Mouse (Mus musculus) cerebellum, adult 9-11 months (tissue): ENCODE measurements at regions not wholly inside any gene's neighbourhood (a gene's known extent, or its start where the extent isn't known, plus 50 kb on each side); places are given as distances from the start of the nearest gene placed in this dataset.

ENCODE experiments used
- DNase-seq: peaks from one replicate; pipeline ENCODE4 v3.0.0; 2022

DNA sequence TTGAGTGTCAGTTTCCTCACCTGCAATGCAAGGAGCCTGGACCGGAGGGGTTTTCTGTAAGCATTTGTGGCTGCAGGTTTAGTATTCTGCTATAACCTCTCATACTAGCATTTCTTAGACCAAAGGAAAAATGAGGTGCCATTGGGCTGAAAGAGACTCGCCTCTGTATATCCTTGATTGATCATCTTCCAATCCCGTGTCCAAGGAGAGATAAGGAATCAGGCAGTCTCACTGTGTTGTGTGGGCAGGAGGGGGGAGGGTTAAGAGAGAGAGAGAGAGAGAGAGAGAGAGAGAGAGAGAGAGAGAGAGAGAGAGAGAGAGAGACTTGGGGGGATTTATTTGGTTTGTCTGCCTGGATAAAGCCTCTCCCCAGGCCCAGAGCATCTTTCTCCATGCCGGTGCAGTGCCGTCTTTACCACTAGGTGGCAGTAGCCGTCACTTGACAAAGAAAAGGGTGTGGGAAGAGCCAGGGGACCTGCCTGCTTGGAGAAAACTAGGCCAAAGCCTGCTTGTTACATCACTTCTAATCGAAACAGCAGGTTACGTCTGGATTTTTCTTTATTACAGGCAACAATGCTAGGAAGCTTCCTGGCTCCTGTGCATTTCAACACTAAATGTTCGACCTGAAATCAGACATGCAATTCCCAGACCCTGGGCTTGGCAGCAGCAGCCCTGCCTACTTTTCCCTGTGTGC is 56.1 kb upstream of the Ces5a start:
- peak; percentile 89 for DNase-seq

- DNase-seq, result no peak
Measured at GRCm38 (mm10) chr8:93592302-93592651, 56.6 kb upstream of the Ces5a start.

GRCm38 (mm10) chr8:93598613-93599121 is 63.0 kb upstream of the Ces5a start:
- no peak for DNase-seq

- no peak for DNase-seq
Measured at GRCm38 (mm10) chr8:93599306-93599705, 63.7 kb upstream of the Ces5a start.

DNA sequence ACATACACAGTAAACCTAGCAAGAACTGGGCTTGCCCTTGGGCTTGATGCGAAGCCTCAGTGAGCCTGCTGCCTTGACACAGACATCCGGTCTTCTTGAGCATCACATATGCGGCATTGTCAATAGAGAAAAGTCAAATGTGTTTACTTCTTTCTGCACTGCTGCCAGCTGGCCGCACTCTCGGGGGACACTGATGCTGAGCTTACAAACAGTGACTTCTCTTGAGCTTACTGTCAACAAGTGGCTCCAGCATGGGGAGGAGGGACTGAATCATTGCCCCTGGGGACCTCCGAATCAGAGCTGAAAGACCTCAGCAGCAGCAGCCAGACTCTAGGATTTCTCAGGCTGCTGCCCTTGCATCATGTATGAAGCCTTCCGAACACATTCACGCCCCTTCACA is 64.1 kb upstream of the Ces5a start:
- DNase-seq, result no peak

DNA sequence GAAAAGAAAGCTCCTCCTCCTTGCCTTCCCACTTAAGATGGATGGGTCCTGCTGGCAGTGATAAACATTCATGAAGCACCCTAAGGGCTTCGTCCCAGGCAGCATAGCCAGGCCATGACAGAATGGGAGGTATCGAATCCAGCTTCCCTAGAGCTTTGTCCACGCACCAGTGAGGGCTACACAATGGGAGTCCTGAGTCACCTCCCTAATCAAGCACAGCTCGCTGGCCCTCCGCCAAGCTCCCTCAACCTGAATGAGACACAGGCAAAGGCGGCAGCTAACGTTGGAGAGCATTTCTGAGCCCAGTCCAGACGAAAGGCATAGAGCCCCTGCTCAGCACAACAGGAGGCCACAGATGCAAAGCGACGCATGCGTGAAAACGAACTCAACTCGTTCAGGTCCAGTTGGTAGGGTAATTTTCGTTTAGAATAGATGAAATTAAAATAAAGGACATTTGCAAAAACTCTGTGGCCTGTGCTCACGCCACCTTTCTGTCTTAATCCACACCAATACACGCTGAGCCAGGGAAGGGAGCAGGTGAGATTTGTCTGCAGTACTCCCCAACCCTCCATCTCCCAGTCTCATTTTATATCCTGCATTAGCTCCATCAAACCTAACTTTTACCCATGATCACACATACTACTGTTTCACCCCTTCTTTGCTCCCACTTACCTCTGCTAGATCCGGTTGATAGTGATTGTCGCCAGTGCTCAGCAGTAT is 91.3 kb upstream of the Ces5a start:
- DNase-seq, result peak; percentile 75

- DNase-seq, result no peak
Measured at GRCm38 (mm10) chr8:93627626-93628025, 92.0 kb upstream of the Ces5a start.

DNA sequence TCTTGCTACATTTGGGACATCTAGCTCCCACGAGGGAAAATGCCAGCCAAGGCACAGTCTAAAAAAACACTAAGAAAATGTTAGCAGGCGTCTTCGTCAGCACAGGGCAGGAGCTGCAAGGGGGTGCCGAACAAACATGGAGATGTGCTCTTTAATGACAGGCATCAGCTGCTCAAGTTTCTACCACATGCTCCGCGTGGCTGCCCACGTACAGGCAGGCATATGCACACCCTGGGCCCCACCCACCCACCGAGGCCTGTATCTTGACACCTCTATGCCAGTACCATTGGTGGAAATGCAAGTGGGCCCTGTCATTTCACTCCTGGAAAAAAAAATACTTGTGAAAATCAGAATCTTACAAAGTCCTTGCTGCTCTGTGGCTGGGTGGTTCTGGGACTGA is 97.3 kb upstream of the Ces5a start:
- no peak for DNase-seq

- no peak for DNase-seq
Measured at GRCm38 (mm10) chr8:93642770-93643169, 107.1 kb upstream of the Ces5a start.

DNA sequence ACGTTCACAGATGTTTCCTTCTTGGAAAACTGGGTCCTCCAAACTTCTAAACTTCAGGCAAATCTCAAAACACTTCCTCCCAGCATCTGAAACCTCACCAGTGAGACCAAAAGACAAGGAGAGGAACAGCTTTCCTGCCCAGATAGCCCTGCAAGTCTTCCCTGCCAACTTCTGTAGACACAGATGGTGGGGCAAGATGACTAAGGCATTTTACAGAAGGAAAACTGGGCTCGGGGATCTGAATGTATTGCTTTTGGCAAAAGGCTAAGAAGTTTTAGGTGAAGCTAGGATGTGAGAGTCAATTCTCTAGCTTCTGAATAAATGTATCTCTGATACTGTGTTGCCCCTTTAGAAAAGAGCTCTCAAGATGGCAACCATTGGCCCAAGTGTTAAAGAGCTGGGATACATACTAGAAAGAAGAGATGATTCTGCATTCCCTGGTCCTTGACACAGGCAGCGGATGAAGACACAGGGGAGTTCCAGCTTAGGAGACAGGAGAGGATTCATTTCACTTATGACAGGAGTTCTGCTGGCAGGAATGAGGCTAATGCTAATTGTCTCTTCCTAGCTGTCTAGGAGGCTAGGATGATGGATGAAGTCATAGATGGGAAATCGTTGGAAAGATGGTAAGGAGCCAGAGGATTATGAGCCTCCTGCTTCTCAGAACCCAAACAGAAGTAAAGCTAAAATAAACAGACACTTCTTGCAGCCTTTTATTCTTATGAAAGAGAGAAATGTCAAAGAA is 108.0 kb upstream of the Ces5a start:
- no peak for DNase-seq

DNA sequence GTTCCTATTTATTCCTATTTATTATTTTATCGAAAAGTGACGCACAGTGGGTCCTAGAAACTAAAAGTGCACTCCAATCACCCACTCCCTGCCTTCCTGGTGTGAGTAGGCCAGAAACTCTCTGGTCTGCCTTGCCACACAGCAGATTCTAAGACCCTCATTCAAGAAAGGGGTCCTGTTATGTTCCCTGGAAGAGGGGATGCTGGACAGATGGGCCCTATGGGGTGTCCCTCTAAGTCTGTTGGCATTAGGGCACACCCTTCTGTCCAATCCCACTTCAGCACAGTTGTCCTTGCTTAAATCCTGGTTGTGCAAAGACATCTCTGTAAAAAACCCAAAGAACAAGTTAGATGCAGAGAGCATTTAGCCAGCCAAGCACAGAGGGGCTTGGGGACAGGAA is 117.8 kb upstream of the Ces5a start:
- peak; percentile 24 for DNase-seq

GRCm38 (mm10) chr8:93653913-93654705 is 118.5 kb upstream of the Ces5a start:
- peak; percentile 96 for DNase-seq

DNA sequence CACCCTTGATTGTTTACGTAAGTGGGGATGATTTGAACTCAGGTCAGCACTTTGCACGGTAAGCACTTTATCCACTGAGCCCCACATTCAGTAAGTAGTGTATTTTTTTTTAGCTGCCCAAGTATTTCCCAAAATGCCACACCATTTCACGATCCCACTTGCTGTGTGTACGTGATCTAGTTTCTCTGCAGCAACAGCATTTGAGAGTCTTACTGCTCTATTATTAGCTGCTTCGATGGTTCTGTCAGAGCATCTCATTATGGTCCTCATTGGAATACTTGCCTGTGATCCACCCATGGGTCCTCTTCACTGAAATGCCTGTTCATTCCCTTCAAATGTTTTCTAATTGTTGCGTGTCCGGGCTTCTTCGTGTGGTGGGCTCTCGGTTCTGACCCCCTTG is 120.1 kb upstream of the Ces5a start:
- no peak for DNase-seq

GRCm38 (mm10) chr8:93661739-93662138 is 126.1 kb upstream of the Ces5a start:
- peak; percentile 86 for DNase-seq

DNA sequence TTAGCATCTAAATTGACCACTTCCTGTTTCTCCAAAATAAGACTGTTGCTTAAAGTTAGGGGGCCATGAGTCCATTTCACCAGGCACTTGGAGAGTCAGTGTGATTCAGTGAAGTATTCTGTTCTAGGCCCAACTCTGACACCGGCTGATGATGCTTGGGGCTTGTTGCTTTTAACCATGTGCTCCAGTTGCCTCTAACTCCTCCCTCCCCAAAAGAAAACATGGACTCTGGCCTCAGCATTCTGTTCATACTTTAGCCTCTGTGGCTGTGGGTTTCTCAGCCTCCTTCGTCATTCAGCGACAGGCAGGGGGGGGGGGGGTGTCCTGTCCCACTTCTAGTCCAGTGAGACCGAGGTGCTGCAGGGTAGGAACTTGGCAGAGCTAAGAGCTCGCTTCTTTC is 126.6 kb upstream of the Ces5a start:
- DNase-seq, result no peak

GRCm38 (mm10) chr8:93663851-93664250 is 128.2 kb upstream of the Ces5a start:
- DNase-seq, result no peak

DNA sequence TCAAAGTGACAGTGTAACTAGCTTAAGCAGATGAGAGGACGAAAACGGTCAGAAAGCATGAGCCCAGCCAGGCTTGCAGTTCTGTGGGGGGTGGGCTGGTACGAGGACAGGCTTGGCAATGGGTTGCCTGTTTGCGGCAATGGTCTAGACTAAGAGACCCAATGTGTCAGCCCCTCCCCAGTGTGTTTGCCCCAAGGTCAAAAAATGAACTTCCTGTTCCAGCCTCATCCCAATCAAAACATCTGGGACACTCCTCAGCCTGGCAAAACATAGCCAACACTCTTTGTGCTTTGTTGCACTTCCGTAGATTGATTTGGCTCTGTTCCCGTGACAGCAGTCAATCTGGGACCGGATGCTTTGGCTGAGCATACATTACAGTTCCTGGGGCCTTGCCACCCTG is 132.7 kb upstream of the Ces5a start:
- DNase-seq, result no peak

- no peak for DNase-seq
Measured at GRCm38 (mm10) chr8:93674721-93675120, 135.0 kb upstream of the Gnao1 start.

DNA sequence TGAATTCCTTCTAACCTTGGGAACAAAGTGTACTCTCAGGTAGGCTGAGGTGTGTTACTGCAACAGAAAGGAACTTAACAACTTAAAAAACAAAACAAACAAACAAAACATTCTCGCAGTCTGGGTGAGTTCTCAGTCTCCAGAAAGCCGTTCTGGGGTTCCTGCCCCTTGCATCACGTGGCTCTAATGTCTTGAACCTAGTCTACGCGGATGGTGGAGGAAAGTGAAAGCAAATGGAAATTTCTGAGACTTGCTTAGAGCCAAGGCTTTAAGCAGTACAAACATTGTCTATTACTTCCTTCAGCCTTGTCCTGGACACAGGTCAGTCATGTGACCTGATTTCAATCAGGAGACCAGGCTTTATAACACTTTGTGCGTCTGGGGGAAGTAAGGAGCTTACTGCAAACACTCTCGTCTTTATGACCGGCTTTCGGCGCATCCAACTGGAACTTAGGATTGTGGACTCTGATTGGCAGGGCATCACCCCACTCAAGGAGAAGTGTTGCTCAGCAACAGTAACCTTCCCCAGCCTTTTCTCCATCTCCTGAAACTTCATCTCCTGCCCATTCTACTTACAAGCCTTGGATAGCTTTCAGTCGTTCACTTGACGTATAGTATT is 125.9 kb upstream of the Gnao1 start:
- DNase-seq, result no peak

DNA sequence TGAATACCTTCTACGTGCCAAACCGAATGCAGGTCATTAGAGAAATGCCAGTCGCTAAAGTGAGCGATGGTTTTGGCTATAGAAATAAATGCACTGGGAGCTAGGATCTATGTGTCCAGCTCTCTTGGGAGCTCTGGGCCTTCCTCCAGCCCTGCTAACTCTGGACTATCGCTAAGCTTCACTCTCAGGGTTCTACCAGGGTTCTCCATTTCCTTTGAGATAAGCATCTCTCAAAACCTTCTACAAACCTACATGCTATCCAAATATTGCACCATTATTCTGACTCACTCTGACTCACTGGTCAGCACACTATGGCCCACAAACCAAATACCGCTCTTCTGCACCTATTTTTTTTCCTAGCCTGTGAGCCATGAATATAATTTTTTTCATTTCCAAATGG is 125.4 kb upstream of the Gnao1 start:
- no peak for DNase-seq

DNA sequence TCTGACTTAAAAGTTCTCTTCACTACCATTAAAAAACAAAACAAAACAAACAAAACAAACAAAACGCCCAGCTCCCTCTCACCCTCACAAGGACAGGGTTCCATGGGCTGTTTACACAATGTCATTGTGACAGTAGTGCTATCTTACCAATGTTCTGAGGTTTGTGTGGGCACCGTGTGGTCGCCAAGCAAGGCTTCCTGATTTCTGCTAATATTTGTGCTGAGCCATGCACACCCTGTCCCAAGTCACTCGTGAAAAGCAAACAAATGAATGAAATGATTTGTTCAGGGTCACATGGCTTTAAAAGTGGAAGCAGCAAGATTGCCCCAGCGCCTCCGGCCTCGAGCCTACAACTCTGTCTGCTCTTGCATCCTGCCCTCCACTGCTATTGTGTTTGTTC is 120.9 kb upstream of the Gnao1 start:
- no peak for DNase-seq

DNA sequence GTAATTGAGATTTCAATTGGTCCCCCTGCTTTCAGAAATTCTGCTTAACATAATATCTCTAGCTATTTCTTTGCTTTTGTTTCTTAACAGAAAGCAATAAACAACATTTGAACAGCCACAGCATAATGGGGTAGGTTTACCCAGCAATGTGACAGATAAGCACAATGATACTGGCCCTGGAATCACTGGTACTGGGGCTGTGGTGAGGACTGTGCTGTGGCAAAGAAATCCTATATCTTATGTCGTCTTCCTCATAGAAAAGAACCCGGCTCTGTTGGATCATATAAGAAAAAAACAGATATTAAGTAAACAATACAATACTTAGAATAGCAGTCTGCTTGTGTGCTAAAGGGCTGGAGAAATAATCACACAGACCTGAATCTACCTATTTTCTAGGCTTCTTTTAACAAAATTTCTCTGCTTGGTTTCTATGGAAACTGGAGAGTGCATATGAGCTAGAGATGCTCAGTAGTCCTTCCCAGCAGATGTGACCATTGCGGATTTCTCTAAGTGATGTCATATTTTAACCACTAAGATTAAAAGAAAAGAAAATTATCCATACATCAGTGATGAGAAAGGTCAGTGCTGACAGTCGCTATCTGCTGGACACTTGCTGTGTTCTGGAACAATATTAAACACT is 119.8 kb upstream of the Gnao1 start:
- no peak for DNase-seq
